33 mouse cellular contexts compared by ENCODE assay signal in genomic region chr7:49853342-49854181, GRCm38 (mm10). TPM values are rescaled to one million over a fixed set of nuclear protein-coding genes. Genes with fewer than 3 reads are reported as not detected.
DNase-seq lines count a peak whose midpoint lies in the region; ATAC-seq and TF ChIP-seq lines count a peak whose summit lies in the region.
"Had no signal": no experiment of that assay in that cellular context is flagged by ENCODE, and none has a peak within 500 bp of the region (broad histone marks: within the 10 kb centered on the region; RNA-seq: fewer than 3 reads in every experiment).

No protein-coding gene starts in this region.

- no peaks in the 10 kb centered on the region for H3K9me3 ChIP-seq in forebrain, embryonic 12.5 days
- no peaks in the 10 kb centered on the region for H3K9me3 ChIP-seq in forebrain, embryonic 16.5 days (ENCODE audit: control insufficient read depth, low read length)
- H3K9me3 ChIP-seq in hindbrain, embryonic 13.5 days: no peaks in the 10 kb centered on the region
- no peaks in the 10 kb centered on the region for H3K9me3 ChIP-seq in hindbrain, embryonic 14.5 days (ENCODE audit: control insufficient read depth, low read length)
- no peaks in the 10 kb centered on the region for H3K9me3 ChIP-seq in liver, embryonic 13.5 days (replicated peaks)
- H3K9me3 ChIP-seq: forebrain, embryonic 10.5 days; limb, embryonic 12.5 days; stomach, embryonic 15.5 days had no signal

- H3K27ac ChIP-seq in forebrain, embryonic 12.5 days: 0 out of 2 replicates have a peak overlapping the region, but pooled peaks have one; percentile 10
- H3K27ac ChIP-seq in forebrain, embryonic 16.5 days (ENCODE audit: low read length): no peak overlapping the region
- peak overlapping the region; percentile 69 for H3K27ac ChIP-seq in hindbrain, embryonic 13.5 days
- H3K27ac ChIP-seq in hindbrain, embryonic 14.5 days: no peak overlapping the region
- peak overlapping the region; percentile 69 for H3K27ac ChIP-seq in liver, embryonic 13.5 days
- H3K27ac ChIP-seq in cerebellum, adult 2 months (ENCODE audit: insufficient read depth, low read length): no peak overlapping the region
- H3K27ac ChIP-seq: forebrain, embryonic 10.5 days; left cerebral cortex, adult 2 months; limb, embryonic 12.5 days; stomach, embryonic 15.5 days had no signal

- 84% methylated on average over 5 of the region's 5 CpGs for WGBS in forebrain, embryonic 12.5 days
- WGBS in forebrain, embryonic 16.5 days: 83% methylated on average over 5 of the region's 5 CpGs
- WGBS in hindbrain, embryonic 13.5 days: 83% methylated on average over 5 of the region's 5 CpGs
- 89% methylated on average over 5 of the region's 5 CpGs for WGBS in hindbrain, embryonic 14.5 days
- 46% methylated on average over 5 of the region's 5 CpGs for WGBS in liver, embryonic 13.5 days (ENCODE audit: insufficient replicate concordance)
- WGBS in cerebellum, adult 2 months: 94% methylated on average over 5 of the region's 5 CpGs

- H3K36me3 ChIP-seq in forebrain, embryonic 12.5 days (replicated peaks): peaks cover 3% of the 10 kb centered on the region; the same call in 1 of the 2 replicates
- peaks cover 7% of the 10 kb centered on the region; the same call in 1 of the 2 replicates for H3K36me3 ChIP-seq in forebrain, embryonic 16.5 days (ENCODE audit: control insufficient read depth, insufficient read depth)
- peaks cover 8% of the 10 kb centered on the region for H3K36me3 ChIP-seq in hindbrain, embryonic 13.5 days
- peaks cover 27% of the 10 kb centered on the region for H3K36me3 ChIP-seq in hindbrain, embryonic 14.5 days (replicated peaks; ENCODE audit: control insufficient read depth, insufficient read depth)
- peaks cover 42% of the 10 kb centered on the region for H3K36me3 ChIP-seq in liver, embryonic 13.5 days

- no peak overlapping the region for H3K9ac ChIP-seq in forebrain, embryonic 12.5 days
- no peak overlapping the region for H3K9ac ChIP-seq in forebrain, embryonic 16.5 days (replicated peaks; ENCODE audit: low read depth, low read length)
- no peak overlapping the region for H3K9ac ChIP-seq in hindbrain, embryonic 13.5 days
- H3K9ac ChIP-seq in hindbrain, embryonic 14.5 days: no peak overlapping the region
- H3K9ac ChIP-seq in liver, embryonic 13.5 days: no peak overlapping the region
- H3K9ac ChIP-seq: limb, embryonic 12.5 days; stomach, embryonic 15.5 days had no signal

- TF ChIP-seq POLR2A in cerebellum, adult 2 months (IDR thresholded peaks at IDR 0.05; ENCODE audit: borderline replicate concordance, insufficient read depth, low read length): no peak

- ATAC-seq in forebrain, embryonic 12.5 days (ENCODE audit: low FRiP score): no peak
- ATAC-seq in forebrain, embryonic 16.5 days: no peak
- ATAC-seq in hindbrain, embryonic 13.5 days (ENCODE audit: low FRiP score): no peak
- no peak for ATAC-seq in hindbrain, embryonic 14.5 days (ENCODE audit: low FRiP score)
- ATAC-seq in liver, embryonic 13.5 days (ENCODE audit: low read depth): peak; percentile 82
- peak; percentile 69 for ATAC-seq in megakaryocyte progenitor cell, adult 5-6 weeks (replicated peaks; ENCODE audit: poor library complexity)
- no peak for ATAC-seq in granulocyte monocyte progenitor cell, adult 5-6 weeks (replicated peaks; ENCODE audit: poor library complexity, severe bottlenecking)
- ATAC-seq: inflammation-experienced regulatory T-cells, adult 6 months; lung, postnatal 0 days; Patski had no signal

- H3K27me3 ChIP-seq in forebrain, embryonic 12.5 days: no peaks in the 10 kb centered on the region
- no peaks in the 10 kb centered on the region for H3K27me3 ChIP-seq in forebrain, embryonic 16.5 days (replicated peaks; ENCODE audit: control insufficient read depth, insufficient read depth, low read length)
- H3K27me3 ChIP-seq in hindbrain, embryonic 13.5 days: no peaks in the 10 kb centered on the region
- no peaks in the 10 kb centered on the region for H3K27me3 ChIP-seq in hindbrain, embryonic 14.5 days (ENCODE audit: control insufficient read depth, insufficient read depth, low read length)
- H3K27me3 ChIP-seq in liver, embryonic 13.5 days: no peaks in the 10 kb centered on the region
- H3K27me3 ChIP-seq in cerebellum, adult 2 months (ENCODE audit: control insufficient read depth, insufficient read depth, low read length): no peaks in the 10 kb centered on the region
- H3K27me3 ChIP-seq: CH12.LX; limb, embryonic 12.5 days; Patski; stomach, embryonic 15.5 days had no signal

- no peaks in the 10 kb centered on the region for H3K4me1 ChIP-seq in forebrain, embryonic 12.5 days
- H3K4me1 ChIP-seq in forebrain, embryonic 16.5 days (replicated peaks; ENCODE audit: control insufficient read depth, insufficient read depth, low read length): no peaks in the 10 kb centered on the region
- 0 out of 2 replicates have a peak, but pooled peaks cover 10% of the 10 kb centered on the region for H3K4me1 ChIP-seq in hindbrain, embryonic 13.5 days (replicated peaks)
- no peaks in the 10 kb centered on the region for H3K4me1 ChIP-seq in hindbrain, embryonic 14.5 days (replicated peaks; ENCODE audit: control insufficient read depth, insufficient read depth, low read length)
- H3K4me1 ChIP-seq in liver, embryonic 13.5 days (replicated peaks): peaks cover 11% of the 10 kb centered on the region
- H3K4me1 ChIP-seq in cerebellum, adult 2 months (ENCODE audit: control insufficient read depth, insufficient read depth, low read length): no peaks in the 10 kb centered on the region
- H3K4me1 ChIP-seq: forebrain, embryonic 10.5 days; limb, embryonic 12.5 days; stomach, embryonic 15.5 days had no signal

- TF ChIP-seq CTCF in cerebellum, adult 2 months (IDR thresholded peaks at IDR 0.05; ENCODE audit: borderline replicate concordance, insufficient read depth, low read depth, low read length): no peak

- no peak for DNase-seq in hindbrain, embryonic 14.5 days (ENCODE audit: low spot score)
- DNase-seq in liver, embryonic 13.5 days: no peak
- DNase-seq in cerebellum, adult 2 months: no peak
- DNase-seq: adrenal gland, postnatal 14 days; cerebellum, adult 18-20 months; cerebellum, postnatal 25 days; gastrocnemius, postnatal 10 days; kidney, adult 11 months; kidney, postnatal 14 days; lung, adult 18-20 months; lung, postnatal 4 days; midbrain, embryonic 14.5 days; right cerebral cortex, postnatal 25 days; thymus, postnatal 14 days had no signal

- H3K4me3 ChIP-seq in forebrain, embryonic 12.5 days (replicated peaks): no peak overlapping the region
- no peak overlapping the region for H3K4me3 ChIP-seq in forebrain, embryonic 16.5 days (replicated peaks; ENCODE audit: low read length)
- H3K4me3 ChIP-seq in hindbrain, embryonic 13.5 days: no peak overlapping the region
- no peak overlapping the region for H3K4me3 ChIP-seq in hindbrain, embryonic 14.5 days (replicated peaks; ENCODE audit: low read length)
- no peak overlapping the region for H3K4me3 ChIP-seq in liver, embryonic 13.5 days (replicated peaks)
- no peak overlapping the region for H3K4me3 ChIP-seq in cerebellum, adult 2 months (replicated peaks; ENCODE audit: insufficient read depth, low read depth, low read length)
- H3K4me3 ChIP-seq: forebrain, embryonic 10.5 days; left cerebral cortex, adult 2 months; limb, embryonic 12.5 days; stomach, embryonic 15.5 days had no signal

- no peak overlapping the region for H3K4me2 ChIP-seq in forebrain, embryonic 12.5 days
- H3K4me2 ChIP-seq in forebrain, embryonic 16.5 days (ENCODE audit: low read length): no peak overlapping the region
- H3K4me2 ChIP-seq in hindbrain, embryonic 13.5 days: no peak overlapping the region
- no peak overlapping the region for H3K4me2 ChIP-seq in hindbrain, embryonic 14.5 days (replicated peaks)
- H3K4me2 ChIP-seq in liver, embryonic 13.5 days: peak overlapping the region; percentile 21; the same call in 1 of the 2 replicates
- H3K4me2 ChIP-seq: heart, embryonic 11.5 days; limb, embryonic 12.5 days; stomach, embryonic 15.5 days had no signal

RNA-seq across cellular contexts. Expression of gene Slc6a5, which starts 56.4 kb away (rescaled TPM):
- not detected in 2 replicates for polyA plus RNA-seq in forebrain, embryonic 12.5 days (2016; fragmentation: Nextera tagmentation; extraction: Ambion mirVana)
- polyA plus RNA-seq in forebrain, embryonic 16.5 days (2015; fragmentation: Nextera tagmentation; extraction: Ambion mirVana): not detected in 2 replicates
- polyA plus RNA-seq in hindbrain, embryonic 13.5 days (2015; fragmentation: Nextera tagmentation; extraction: Ambion mirVana): 12.5 and 13.0 TPM in 2 replicates
- polyA plus RNA-seq in hindbrain, embryonic 14.5 days (2014; fragmentation: Nextera tagmentation; extraction: Ambion mirVana): 11.8 and 14.2 TPM in 2 replicates
- not detected in 2 replicates for polyA plus RNA-seq in liver, embryonic 13.5 days (2015; fragmentation: Nextera tagmentation; extraction: Ambion mirVana)
- not detected in 2 replicates for total RNA-seq in megakaryocyte progenitor cell, adult 5-6 weeks (2015)
- not detected in 2 replicates for total RNA-seq in megakaryocyte progenitor cell, adult 5-6 weeks (2017)
- polyA plus RNA-seq in cerebellum, adult 2 months (2012; rRNA removed): 49.4 and 71.8 TPM in 2 replicates
- total RNA-seq in granulocyte monocyte progenitor cell, adult 5-6 weeks (2014; fragmentation: Nextera tagmentation): 0.09 TPM in 1 of 2 replicates, not detected in the other
- not detected in 2 replicates for total RNA-seq in granulocyte monocyte progenitor cell, adult 5-6 weeks (2017)
- total RNA-seq: CH12.LX; gastrocnemius, postnatal 10 days; heart, postnatal 25 days; monocyte, adult 5-6 weeks had no signal
- polyA plus RNA-seq: C2C12; forebrain, embryonic 10.5 days; heart, embryonic 11.5 days; inflammation-experienced regulatory T-cells, adult 6 months; kidney, embryonic 14.5 days; limb, embryonic 12.5 days; lung, postnatal 0 days; urinary bladder, adult 2 months had no signal

Comparison
In these comparisons a context has a peak if more than half of its experiments do, and no peak if none do; other contexts are left out.
1. H3K27ac ChIP-seq: peak in forebrain, embryonic 12.5 days (single experiment), hindbrain, embryonic 13.5 days (single experiment) and liver, embryonic 13.5 days (single experiment); none in forebrain, embryonic 16.5 days (single experiment), hindbrain, embryonic 14.5 days (single experiment) and cerebellum, adult 2 months (single experiment).
2. ATAC-seq: peak in liver, embryonic 13.5 days (single experiment) and megakaryocyte progenitor cell, adult 5-6 weeks (single experiment); none in forebrain, embryonic 12.5 days (single experiment), forebrain, embryonic 16.5 days (single experiment), hindbrain, embryonic 13.5 days (single experiment), hindbrain, embryonic 14.5 days (single experiment) and granulocyte monocyte progenitor cell, adult 5-6 weeks (single experiment).
3. RNA of gene Slc6a5, which starts 56.4 kb away (polyA plus RNA-seq): 49.4 to 71.8 TPM in cerebellum, adult 2 months, 12.5 to 13.0 TPM in hindbrain, embryonic 13.5 days and 11.8 to 14.2 TPM in hindbrain, embryonic 14.5 days; not detected in forebrain, embryonic 16.5 days, not detected in liver, embryonic 13.5 days and not detected in forebrain, embryonic 12.5 days; every median in the first group is over 10 times any median in the second.